Mouse (Mus musculus) hindbrain, embryonic 11.5 days (tissue): Measurements from ENCODE around the gene Plxna4. TPM values are rescaled to one million over a fixed set of nuclear protein-coding genes. Genes with fewer than 3 reads are reported as not detected.
A peak's percentile ranks its signal among the peaks of the same experiment; 100 is the strongest.

Source experiments
- ATAC-seq: fragments of 200-750 bp; cut with Nextera tagmentation; 2 replicates; pipeline ENCODE4 v1.8.0; 2017; ENCODE audit warnings: mild to moderate bottlenecking, moderate TSS enrichment, moderate library complexity; ENCODE audit not compliant: low FRiP score
- DNase-seq: peaks from one replicate; pipeline ENCODE4 v3.0.0-alpha.2; 2015; ENCODE audit warnings: low spot score
- H3K27ac ChIP-seq: fragments of 300-500 bp; sonication (generic); 2 replicates; pipeline ENCODE4 v1.5.1; 2014; ENCODE audit warnings: mild to moderate bottlenecking, low read depth, low read length
- H3K27me3 ChIP-seq: fragments of 300-500 bp; sonication (generic); 2 replicates; pipeline ENCODE4 v1.6.1; 2014; ENCODE audit warnings: mild to moderate bottlenecking, low read length, moderate library complexity, mixed read lengths; ENCODE audit not compliant: control insufficient read depth, insufficient read depth
- H3K36me3 ChIP-seq: fragments of 300-500 bp; sonication (generic); 2 replicates; pipeline ENCODE4 v1.6.1; 2014; ENCODE audit warnings: mild to moderate bottlenecking, low read length, moderate library complexity, mixed read lengths; ENCODE audit not compliant: control insufficient read depth, insufficient read depth
- H3K4me1 ChIP-seq: fragments of 300-500 bp; sonication (generic); replicated peaks from 2 replicates; pipeline ENCODE4 v1.6.1; 2014; ENCODE audit warnings: low read length, mixed read lengths; ENCODE audit not compliant: control insufficient read depth, insufficient read depth
- H3K4me2 ChIP-seq: fragments of 300-500 bp; sonication (generic); replicated peaks from 2 replicates; pipeline ENCODE4 v1.6.1; 2014; ENCODE audit warnings: mild to moderate bottlenecking, low read depth, low read length
- H3K4me3 ChIP-seq: fragments of 300-500 bp; sonication (generic); 2 replicates; pipeline ENCODE4 v1.5.1; 2014; ENCODE audit warnings: low read depth, low read length
- H3K9ac ChIP-seq: fragments of 300-500 bp; sonication (generic); 2 replicates; pipeline ENCODE4 v1.6.1; 2014; ENCODE audit warnings: low read depth, low read length
- H3K9me3 ChIP-seq: fragments of 300-500 bp; sonication (generic); 2 replicates; pipeline ENCODE4 v1.6.1; 2016; ENCODE audit warnings: low read length; ENCODE audit not compliant: control insufficient read depth
- WGBS: fragments of 180-500 bp; shearing (Covaris S2); extraction: QIAGEN DNeasy Blood & Tissue Kit; methylation state at CpG from one replicate; pipeline ENCODE4 v1.1.7; 2014; 5-methylcytosine and 5-hydroxymethylcytosine counted together
- polyA plus RNA-seq: library from polyadenylated mRNA; unstranded; fragments of >200 nt; fragmentation: Nextera tagmentation; extraction: Ambion mirVana; gene quantifications from 2 replicates; pipeline ENCODE4 v1.2.1, GENCODE M21; 2014

The Plxna4 gene
- polyA plus RNA-seq, 1 experiment from 2014 or later: 8.1 TPM

GRCm38 (mm10) chr6:32309147-32309546, 278.8 kb downstream of the Plxna4 start:
- H3K4me3 ChIP-seq: no peak overlapping the region
- H3K4me2 ChIP-seq: no peak overlapping the region
- DNase-seq (no peak), ATAC-seq (no peak)
- H3K27me3 ChIP-seq: no peaks in the 10 kb centered on the region
- H3K27ac ChIP-seq: no peak overlapping the region
- H3K9ac ChIP-seq: no peak overlapping the region
- no peaks in the 10 kb centered on the region for H3K4me1 ChIP-seq
- no peaks in the 10 kb centered on the region for H3K36me3 ChIP-seq
- no peaks in the 10 kb centered on the region for H3K9me3 ChIP-seq
- WGBS: 86% methylated on average over 4 of the region's 4 CpGs

- ATAC-seq: no peak
- no peaks in the 10 kb centered on the region for H3K27me3 ChIP-seq
- no peak overlapping the region for H3K4me2 ChIP-seq
- 83% methylated on average over 2 of the region's 2 CpGs for WGBS
- H3K27ac ChIP-seq: no peak overlapping the region
- H3K9me3 ChIP-seq: no peaks in the 10 kb centered on the region
- H3K36me3 ChIP-seq: no peaks in the 10 kb centered on the region
- no peak overlapping the region for H3K4me3 ChIP-seq
- H3K4me1 ChIP-seq: no peaks in the 10 kb centered on the region
- no peak overlapping the region for H3K9ac ChIP-seq
- no peak for DNase-seq
These were observed 287.4 kb downstream of the Plxna4 start for GRCm38 (mm10) chr6:32300611-32301010.

GRCm38 (mm10) chr6:32281457-32281856, 306.5 kb downstream of the Plxna4 start:
- Histone ChIP-seq H3K27me3 (no peaks in the 10 kb centered on the region), H3K4me1 (no peaks in the 10 kb centered on the region), H3K9ac (no peak overlapping the region), H3K4me2 (no peak overlapping the region), H3K9me3 (no peaks in the 10 kb centered on the region), H3K27ac (no peak overlapping the region), H3K4me3 (no peak overlapping the region), H3K36me3 (no peaks in the 10 kb centered on the region)
- no peak for ATAC-seq
- DNase-seq: no peak

GRCm38 (mm10) chr6:32280728-32281127, 307.3 kb downstream of the Plxna4 start:
- ATAC-seq (no peak), DNase-seq (peak; percentile 35)
- H3K9ac ChIP-seq: no peak overlapping the region
- no peak overlapping the region for H3K27ac ChIP-seq
- H3K9me3 ChIP-seq: no peaks in the 10 kb centered on the region
- no peaks in the 10 kb centered on the region for H3K36me3 ChIP-seq
- no peak overlapping the region for H3K4me2 ChIP-seq
- H3K27me3 ChIP-seq: no peaks in the 10 kb centered on the region
- WGBS: 45% methylated on average over 2 of the region's 2 CpGs
- H3K4me3 ChIP-seq: no peak overlapping the region
- no peaks in the 10 kb centered on the region for H3K4me1 ChIP-seq

GRCm38 (mm10) chr6:32271463-32271862, 316.5 kb downstream of the Plxna4 start:
- Histone ChIP-seq H3K27ac (no peak overlapping the region), H3K9me3 (no peaks in the 10 kb centered on the region), H3K4me2 (no peak overlapping the region), H3K9ac (no peak overlapping the region), H3K36me3 (no peaks in the 10 kb centered on the region), H3K4me3 (no peak overlapping the region), H3K27me3 (no peaks in the 10 kb centered on the region), H3K4me1 (no peaks in the 10 kb centered on the region)
- 80% methylated on average over 4 of the region's 4 CpGs for WGBS
- DNase-seq (no peak), ATAC-seq (no peak)

GRCm38 (mm10) chr6:32266085-32266484, 321.9 kb downstream of the Plxna4 start:
- H3K36me3 ChIP-seq: no peaks in the 10 kb centered on the region
- H3K4me1 ChIP-seq: no peaks in the 10 kb centered on the region
- no peak overlapping the region for H3K4me3 ChIP-seq
- ATAC-seq (no peak), DNase-seq (no peak)
- no peak overlapping the region for H3K9ac ChIP-seq
- H3K27ac ChIP-seq: no peak overlapping the region
- no peaks in the 10 kb centered on the region for H3K27me3 ChIP-seq
- no peak overlapping the region for H3K4me2 ChIP-seq
- 88% methylated on average over 7 of the region's 7 CpGs for WGBS
- H3K9me3 ChIP-seq: no peaks in the 10 kb centered on the region

- H3K27ac ChIP-seq: no peak overlapping the region
- WGBS: 22% methylated on average over 3 of the region's 3 CpGs
- ATAC-seq: peak; percentile 43; the same call in 1 of the 2 replicates
- no peaks in the 10 kb centered on the region for H3K27me3 ChIP-seq
- 0 out of 2 replicates have a peak, but pooled peaks cover 2% of the 10 kb centered on the region for H3K4me1 ChIP-seq
- H3K9ac ChIP-seq: no peak overlapping the region
- peak; percentile 20 for DNase-seq
- H3K9me3 ChIP-seq: no peaks in the 10 kb centered on the region
- no peak overlapping the region for H3K4me3 ChIP-seq
- H3K36me3 ChIP-seq: no peaks in the 10 kb centered on the region
- H3K4me2 ChIP-seq: no peak overlapping the region
These were observed 326.7 kb downstream of the Plxna4 start for GRCm38 (mm10) chr6:32261339-32261738.

- no peak overlapping the region for H3K27ac ChIP-seq
- 84% methylated on average over 5 of the region's 5 CpGs for WGBS
These were observed 327.7 kb downstream of the Plxna4 start for GRCm38 (mm10) chr6:32260341-32260740.

GRCm38 (mm10) chr6:32255191-32255590, 332.8 kb downstream of the Plxna4 start:
- Histone ChIP-seq H3K27ac (no peak overlapping the region), H3K9me3 (no peaks in the 10 kb centered on the region), H3K4me3 (no peak overlapping the region), H3K4me2 (no peak overlapping the region), H3K36me3 (no peaks in the 10 kb centered on the region), H3K4me1 (no peaks in the 10 kb centered on the region), H3K9ac (no peak overlapping the region), H3K27me3 (no peaks in the 10 kb centered on the region)
- ATAC-seq: no peak
- DNase-seq: no peak
- WGBS: 51% methylated on average over 2 of the region's 2 CpGs

More at GRCm38 (mm10) chr6:32260341-32260740, 327.7 kb downstream of the Plxna4 start:
- Histone ChIP-seq H3K27me3 (no peaks in the 10 kb centered on the region), H3K36me3 (no peaks in the 10 kb centered on the region), H3K4me1 (0 out of 2 replicates have a peak, but pooled peaks cover 2% of the 10 kb centered on the region), H3K4me3 (no peak overlapping the region), H3K9me3 (no peaks in the 10 kb centered on the region), H3K9ac (no peak overlapping the region), H3K4me2 (no peak overlapping the region)
- ATAC-seq (no peak), DNase-seq (peak; percentile 19)
